Mouse (Mus musculus) embryonic facial prominence, embryonic 14.5 days (tissue): ENCODE data around the gene Pex11b. TPM values are rescaled to one million over a fixed set of nuclear protein-coding genes. Genes with fewer than 3 reads are reported as not detected.

Source experiments
- ATAC-seq: fragments of 200-750 bp; cut with Nextera tagmentation; 2 replicates; pipeline ENCODE4 v1.8.0; 2017; ENCODE audit warnings: low read depth, moderate number of reproducible peaks, moderate TSS enrichment
- DNase-seq: peaks from one replicate; pipeline ENCODE4 v3.0.0-alpha.2; 2015; ENCODE audit warnings: low spot score
- H3K27ac ChIP-seq: fragments of 300-500 bp; sonication (generic); replicated peaks from 2 replicates; pipeline ENCODE4 v1.5.1; 2014; ENCODE audit warnings: low read depth, mild to moderate bottlenecking, low read length, moderate library complexity
- H3K27me3 ChIP-seq: fragments of 300-500 bp; sonication (generic); replicated peaks from 2 replicates; pipeline ENCODE4 v1.6.1; 2014; ENCODE audit warnings: low read length; ENCODE audit not compliant: control insufficient read depth, insufficient read depth
- H3K36me3 ChIP-seq: fragments of 300-500 bp; sonication (generic); 2 replicates; pipeline ENCODE4 v1.6.1; 2014; ENCODE audit warnings: low read length, mixed read lengths; ENCODE audit not compliant: control insufficient read depth, insufficient read depth
- H3K4me1 ChIP-seq: fragments of 300-500 bp; sonication (generic); 2 replicates; pipeline ENCODE4 v1.6.1; 2014; ENCODE audit warnings: antibody characterized with exemption, low read length; ENCODE audit not compliant: control insufficient read depth, insufficient read depth
- H3K4me2 ChIP-seq: fragments of 300-500 bp; sonication (generic); 2 replicates; pipeline ENCODE4 v1.6.1; 2014; ENCODE audit warnings: low read depth, mild to moderate bottlenecking, low read length, moderate library complexity, mixed read lengths
- H3K4me3 ChIP-seq: fragments of 300-500 bp; sonication (generic); 2 replicates; pipeline ENCODE4 v1.5.1; 2014; ENCODE audit warnings: low read depth, mild to moderate bottlenecking, low read length
- H3K9ac ChIP-seq: fragments of 300-500 bp; sonication (generic); 2 replicates; pipeline ENCODE4 v1.6.1; 2014; ENCODE audit warnings: low read depth, mild to moderate bottlenecking, low read length, moderate library complexity, mixed read lengths
- H3K9me3 ChIP-seq: fragments of 300-500 bp; sonication (generic); 2 replicates; pipeline ENCODE4 v1.6.1; 2016; ENCODE audit warnings: low read length; ENCODE audit not compliant: control insufficient read depth
- WGBS: fragments of 180-500 bp; shearing (Covaris S2); extraction: QIAGEN DNeasy Blood & Tissue Kit; methylation state at CpG from one replicate; pipeline ENCODE4 v1.1.7; 2014; 5-methylcytosine and 5-hydroxymethylcytosine counted together
- polyA plus RNA-seq: library from polyadenylated mRNA; unstranded; fragments of >200 nt; fragmentation: Nextera tagmentation; extraction: Ambion mirVana; gene quantifications from 2 replicates; pipeline ENCODE4 v1.2.1, GENCODE M21; 2014

Pex11b gene
- polyA plus RNA-seq, 1 experiment from 2014 or later, result 51.6 TPM

DNA sequence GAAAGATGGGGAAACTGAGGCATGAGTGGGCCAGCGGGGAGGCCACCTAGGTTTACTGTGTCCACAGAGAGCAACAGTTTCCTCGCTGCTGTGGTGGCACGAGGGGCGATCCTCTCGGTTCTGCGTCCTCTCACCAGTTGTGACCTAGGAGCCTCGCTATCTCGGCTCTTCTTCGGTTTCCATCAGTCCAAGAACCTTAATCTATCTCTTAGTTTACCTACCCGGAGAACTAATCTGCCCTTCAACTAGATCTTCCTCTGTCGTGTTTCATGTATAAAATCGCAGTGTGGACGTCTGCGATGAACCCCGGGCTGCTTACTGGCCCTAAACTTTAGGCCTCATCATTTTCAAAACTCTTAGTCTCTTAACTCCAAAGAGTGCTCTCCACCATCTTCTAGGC lies 730 bp downstream of the Pex11b start:
- H3K27me3 ChIP-seq, result no peaks in the 10 kb centered on the region
- H3K4me3 ChIP-seq, result peak overlapping the region; percentile 96
- DNase-seq (no peak), ATAC-seq (no peak)
- H3K36me3 ChIP-seq, result peaks cover 60% of the 10 kb centered on the region
- H3K4me2 ChIP-seq, result peak overlapping the region; percentile 81
- peak overlapping the region; percentile 98 for H3K9ac ChIP-seq
- 13% methylated on average over 13 of the region's 15 CpGs for WGBS
- H3K4me1 ChIP-seq, result peaks cover 9% of the 10 kb centered on the region
- H3K27ac ChIP-seq, result peak overlapping the region; percentile 86
- H3K9me3 ChIP-seq, result no peaks in the 10 kb centered on the region

GRCm38 (mm10) chr3:96636448-96636847 lies 1.3 kb downstream of the Pex11b start:
- DNase-seq, result no peak
- Histone ChIP-seq H3K36me3 (peaks cover 60% of the 10 kb centered on the region), H3K4me1 (peaks cover 7% of the 10 kb centered on the region), H3K4me2 (peak overlapping the region; percentile 81), H3K27ac (no peak overlapping the region; the same call in 1 of the 2 replicates), H3K9me3 (no peaks in the 10 kb centered on the region), H3K27me3 (no peaks in the 10 kb centered on the region), H3K4me3 (peak overlapping the region; percentile 96), H3K9ac (peak overlapping the region; percentile 98)
- no peak for ATAC-seq
- WGBS, result 65% methylated on average over 11 of the region's 11 CpGs

DNA sequence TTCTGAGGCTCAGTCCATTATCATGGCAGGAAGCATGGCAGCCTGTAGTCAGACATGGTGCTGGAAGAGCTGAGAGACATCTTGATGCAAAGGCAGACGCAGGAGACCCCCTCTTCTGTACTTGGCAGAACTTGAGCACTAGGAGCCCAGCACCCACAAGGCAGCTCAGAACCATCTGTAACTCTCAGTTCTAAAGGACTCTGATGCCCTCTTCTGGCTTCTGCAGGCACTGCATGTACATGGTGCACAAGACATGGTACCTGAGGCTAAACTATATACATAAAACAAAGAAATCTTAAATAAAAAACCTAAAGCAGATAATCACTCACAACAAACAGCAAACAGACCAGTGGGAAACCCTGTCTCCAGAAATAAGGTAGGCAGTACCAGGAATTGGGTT lies 4.0 kb downstream of the Pex11b start:
- no peak overlapping the region for H3K9ac ChIP-seq
- no peak for ATAC-seq
- no peaks in the 10 kb centered on the region for H3K9me3 ChIP-seq
- no peak overlapping the region for H3K4me3 ChIP-seq
- DNase-seq, result peak; percentile 36
- peaks cover 7% of the 10 kb centered on the region for H3K4me1 ChIP-seq
- no peaks in the 10 kb centered on the region for H3K27me3 ChIP-seq
- H3K27ac ChIP-seq, result no peak overlapping the region
- H3K4me2 ChIP-seq, result no peak overlapping the region
- WGBS, result 73% methylated on average over 1 of the region's 1 CpGs
- peaks cover 62% of the 10 kb centered on the region for H3K36me3 ChIP-seq

- peak within 1 kb of the TSS; percentile 67 for H3K27ac ChIP-seq
- DNase-seq, result peak; percentile 67
- H3K9ac ChIP-seq, result no peak within 1 kb of the TSS
- peak within 1 kb of the TSS; percentile 20; the same call in 1 of the 2 replicates for H3K4me2 ChIP-seq
- peaks cover 43% of the 10 kb centered on the region for H3K36me3 ChIP-seq
- no peaks in the 10 kb centered on the region for H3K9me3 ChIP-seq
- H3K4me1 ChIP-seq, result no peaks in the 10 kb centered on the region
- 55% methylated on average over 7 of the region's 7 CpGs for WGBS
- peak; percentile 75; the same call in 1 of the 2 replicates for ATAC-seq
- H3K4me3 ChIP-seq, result peak within 1 kb of the TSS; percentile 18
- no peaks in the 10 kb centered on the region for H3K27me3 ChIP-seq
Measured at GRCm38 (mm10) chr3:96645018-96645649, 10.0 kb downstream of the Pex11b start, which contains the start of gene Itga10. Itga10 (plus strand) TSS chr3:96645584.

- 81% methylated on average over 3 of the region's 3 CpGs for WGBS
- no peak for ATAC-seq
- H3K27ac ChIP-seq, result no peak overlapping the region
- no peaks in the 10 kb centered on the region for H3K4me1 ChIP-seq
- no peaks in the 10 kb centered on the region for H3K27me3 ChIP-seq
- no peak overlapping the region for H3K9ac ChIP-seq
- DNase-seq, result no peak
- no peak overlapping the region for H3K4me2 ChIP-seq
- H3K4me3 ChIP-seq, result no peak overlapping the region
- H3K9me3 ChIP-seq, result no peaks in the 10 kb centered on the region
- peaks cover 23% of the 10 kb centered on the region for H3K36me3 ChIP-seq
Measured at GRCm38 (mm10) chr3:96647365-96647764, 12.2 kb downstream of the Pex11b start.

GRCm38 (mm10) chr3:96660901-96661300 lies 25.7 kb downstream of the Pex11b start:
- 0 out of 2 replicates have a peak, but pooled peaks cover 9% of the 10 kb centered on the region for H3K4me1 ChIP-seq
- no peaks in the 10 kb centered on the region for H3K27me3 ChIP-seq
- H3K27ac ChIP-seq, result no peak overlapping the region
- H3K36me3 ChIP-seq, result peaks cover 16% of the 10 kb centered on the region; the same call in 1 of the 2 replicates
- WGBS, result 89% methylated on average over 2 of the region's 2 CpGs
- H3K4me3 ChIP-seq, result no peak overlapping the region
- ATAC-seq (no peak), DNase-seq (no peak)
- no peak overlapping the region for H3K4me2 ChIP-seq
- H3K9me3 ChIP-seq, result no peaks in the 10 kb centered on the region
- H3K9ac ChIP-seq, result no peak overlapping the region

- H3K4me3 ChIP-seq, result peak overlapping the region; percentile 18; the same call in 1 of the 2 replicates
- DNase-seq (peak; percentile 47), ATAC-seq (no peak)
- no peaks in the 10 kb centered on the region for H3K27me3 ChIP-seq
- H3K36me3 ChIP-seq, result no peaks in the 10 kb centered on the region
- peak overlapping the region; percentile 87 for H3K27ac ChIP-seq
- H3K4me1 ChIP-seq, result 0 out of 2 replicates have a peak, but pooled peaks cover 9% of the 10 kb centered on the region
- H3K9ac ChIP-seq, result no peak overlapping the region
- no peaks in the 10 kb centered on the region for H3K9me3 ChIP-seq
- 31% methylated on average over 8 of the region's 8 CpGs for WGBS
- peak overlapping the region; percentile 54 for H3K4me2 ChIP-seq
Measured at GRCm38 (mm10) chr3:96662731-96663316, 27.6 kb downstream of the Pex11b start.

- Histone ChIP-seq H3K4me2 (peak overlapping the region; percentile 54), H3K9ac (peak overlapping the region; percentile 36; the same call in 1 of the 2 replicates), H3K9me3 (no peaks in the 10 kb centered on the region), H3K4me3 (peak overlapping the region; percentile 18), H3K27ac (peak overlapping the region; percentile 87), H3K4me1 (0 out of 2 replicates have a peak, but pooled peaks cover 9% of the 10 kb centered on the region), H3K27me3 (no peaks in the 10 kb centered on the region), H3K36me3 (no peaks in the 10 kb centered on the region)
- DNase-seq (peak; percentile 96), ATAC-seq (peak; percentile 95)
- 8% methylated on average over 16 of the region's 18 CpGs for WGBS
Measured at GRCm38 (mm10) chr3:96663432-96664239, 28.5 kb downstream of the Pex11b start.
